Mouse (Mus musculus) forebrain, embryonic 14.5 days (tissue): ENCODE data around the gene Ston1. TPM values are rescaled to one million over a fixed set of nuclear protein-coding genes. Genes with fewer than 3 reads are reported as not detected.
A peak's percentile ranks its signal among the peaks of the same experiment; 100 is the strongest.

Experiments
- ATAC-seq: fragments of 200-750 bp; cut with Nextera tagmentation; 2 replicates; pipeline ENCODE4 v1.8.0; 2017; ENCODE audit warnings: mild to moderate bottlenecking, moderate library complexity
- DNase-seq: peaks from one replicate; pipeline ENCODE4 v3.0.0-alpha.2; 2015; ENCODE audit warnings: low spot score
- H3K27ac ChIP-seq: fragments of 300-500 bp; sonication (generic); 2 replicates; pipeline ENCODE4 v1.5.1; 2014; ENCODE audit warnings: low read depth, mild to moderate bottlenecking, control low read depth, low read length, moderate library complexity
- H3K27me3 ChIP-seq: fragments of 300-500 bp; sonication (generic); replicated peaks from 2 replicates; pipeline ENCODE4 v1.6.1; 2014; ENCODE audit warnings: low read length, control low read depth, mixed read lengths; ENCODE audit not compliant: control insufficient read depth, insufficient read depth
- H3K36me3 ChIP-seq: fragments of 300-500 bp; sonication (generic); 2 replicates; pipeline ENCODE4 v1.6.1; 2014; ENCODE audit warnings: low read length, control low read depth; ENCODE audit not compliant: control insufficient read depth, insufficient read depth
- H3K4me1 ChIP-seq: fragments of 300-500 bp; sonication (generic); 2 replicates; pipeline ENCODE4 v1.6.1; 2014; ENCODE audit warnings: antibody characterized with exemption, low read length, control low read depth; ENCODE audit not compliant: control insufficient read depth, insufficient read depth
- H3K4me2 ChIP-seq: fragments of 300-500 bp; sonication (generic); 2 replicates; pipeline ENCODE4 v1.6.1; 2014; ENCODE audit warnings: mild to moderate bottlenecking, control low read depth, low read length
- H3K4me3 ChIP-seq: fragments of 300-500 bp; sonication (generic); 2 replicates; pipeline ENCODE4 v1.5.1; 2014; ENCODE audit warnings: low read depth, low read length, control low read depth
- H3K9ac ChIP-seq: fragments of 300-500 bp; sonication (generic); 2 replicates; pipeline ENCODE4 v1.6.1; 2014; ENCODE audit warnings: mild to moderate bottlenecking, low read length, control low read depth, moderate library complexity
- H3K9me3 ChIP-seq: fragments of 300-500 bp; sonication (generic); replicated peaks from 2 replicates; pipeline ENCODE4 v1.6.1; 2016; ENCODE audit warnings: low read length, control low read depth, mixed read lengths; ENCODE audit not compliant: control insufficient read depth
- WGBS: fragments of 180-500 bp; shearing (Covaris S2); extraction: QIAGEN DNeasy Blood & Tissue Kit; methylation state at CpG from one replicate; pipeline ENCODE4 v1.1.7; 2014; 5-methylcytosine and 5-hydroxymethylcytosine counted together
- polyA plus RNA-seq: library from polyadenylated mRNA; unstranded; fragments of >200 nt; fragmentation: Nextera tagmentation; extraction: Ambion mirVana; gene quantifications from 2 replicates; pipeline ENCODE4 v1.2.1, GENCODE M21; 2014

Gene Ston1
- polyA plus RNA-seq, 1 experiment from 2014 or later, result 2.8 TPM

DNA sequence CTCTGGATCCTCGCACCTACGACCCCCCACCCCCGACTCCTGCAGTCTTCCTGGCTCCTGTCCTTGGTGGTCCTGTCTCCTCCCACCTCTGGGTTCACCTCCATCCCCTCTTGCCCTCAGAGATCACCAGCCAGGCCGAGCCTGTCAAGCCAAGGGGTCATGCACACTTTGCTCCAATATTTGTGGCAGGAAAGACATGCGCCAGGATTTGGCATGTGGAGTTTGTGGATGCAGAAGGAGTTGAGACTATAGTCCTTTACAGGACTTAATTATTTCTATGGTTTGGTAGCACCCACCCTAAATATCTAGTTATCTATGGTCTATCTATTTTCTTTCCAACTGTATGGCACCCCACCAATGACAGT is 554 bp downstream of the Ston1 start:
- Histone ChIP-seq H3K9me3 (no peaks in the 10 kb centered on the region), H3K27ac (peak overlapping the region; percentile 48; the same call in 1 of the 2 replicates), H3K27me3 (no peaks in the 10 kb centered on the region), H3K4me1 (peaks cover 2% of the 10 kb centered on the region; the same call in 1 of the 2 replicates), H3K4me2 (peak overlapping the region; percentile 67), H3K36me3 (no peaks in the 10 kb centered on the region), H3K9ac (peak overlapping the region; percentile 68), H3K4me3 (peak overlapping the region; percentile 47)
- ATAC-seq, result no peak
- no peak for DNase-seq
- 11% methylated on average over 5 of the region's 5 CpGs for WGBS

DNA sequence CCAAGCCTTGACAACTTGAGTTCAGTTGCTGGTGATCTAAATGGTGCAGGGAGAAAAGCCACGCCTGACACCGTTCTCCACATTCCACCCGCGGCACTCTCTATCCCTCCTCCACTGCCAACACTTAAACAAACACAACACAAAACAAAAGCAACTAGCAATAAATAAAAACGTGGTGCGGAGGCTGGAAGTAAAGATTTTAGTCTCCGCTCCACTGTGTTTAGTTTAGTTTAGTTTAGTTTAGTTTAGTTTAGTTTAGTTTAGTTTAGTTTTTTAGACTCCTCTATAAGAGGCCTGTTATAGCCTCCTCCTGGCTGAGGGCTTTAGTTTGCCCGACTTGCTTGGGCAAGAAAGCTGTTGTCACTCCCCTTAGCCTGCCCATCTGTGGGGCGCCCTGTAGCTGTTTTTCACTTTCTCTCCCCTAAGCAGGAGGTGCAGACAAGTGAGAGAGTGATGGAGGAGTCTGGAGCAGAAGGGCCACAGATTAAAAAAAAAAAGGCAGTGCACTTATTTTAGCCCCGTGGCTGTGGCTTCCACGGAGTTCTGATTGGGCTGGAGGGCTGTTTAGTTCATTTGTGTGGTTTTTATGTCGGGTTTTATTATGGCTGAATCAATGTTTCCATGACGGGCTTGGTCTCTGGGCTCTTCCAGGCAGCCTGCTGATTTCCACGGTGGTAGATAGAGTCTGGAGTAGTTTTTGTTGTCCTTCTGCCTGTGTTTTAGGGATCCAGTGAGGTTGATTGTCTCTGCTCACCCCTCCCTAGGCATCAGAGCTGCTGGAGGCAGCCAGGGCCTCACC is 1.3 kb downstream of the Ston1 start:
- WGBS, result 16% methylated on average over 14 of the region's 14 CpGs

DNA sequence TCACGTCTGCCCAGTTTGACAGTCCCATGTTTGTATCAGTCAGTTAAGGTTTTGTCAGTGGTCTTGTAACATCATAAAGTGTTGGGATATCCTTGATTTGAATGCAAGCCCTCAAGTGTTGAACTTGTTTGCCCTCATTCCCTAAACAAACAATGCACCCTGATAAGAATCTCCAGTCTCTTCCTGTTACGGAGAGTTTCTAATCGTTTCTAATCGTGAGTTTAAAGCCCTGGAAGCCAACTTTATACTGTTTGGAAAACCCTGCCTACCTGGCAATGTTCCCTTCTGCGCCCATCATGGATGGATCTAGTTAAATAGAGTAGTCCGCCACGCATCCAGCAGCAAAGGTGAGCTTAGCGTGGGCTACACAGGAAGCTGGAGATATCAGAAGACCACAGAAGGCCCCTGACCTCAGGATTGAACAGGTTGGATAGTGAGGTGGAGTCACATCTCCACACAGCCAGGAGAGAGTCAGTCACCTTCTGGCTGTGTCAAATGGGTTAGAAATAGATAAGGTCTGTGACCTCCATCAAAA is 3.1 kb downstream of the Ston1 start:
- Histone ChIP-seq H3K4me3 (no peak overlapping the region), H3K27me3 (no peaks in the 10 kb centered on the region), H3K4me2 (no peak overlapping the region), H3K27ac (no peak overlapping the region), H3K9me3 (no peaks in the 10 kb centered on the region), H3K9ac (no peak overlapping the region), H3K36me3 (no peaks in the 10 kb centered on the region), H3K4me1 (peaks cover 2% of the 10 kb centered on the region; the same call in 1 of the 2 replicates)
- DNase-seq, result no peak
- no peak for ATAC-seq
- WGBS, result 92% methylated on average over 8 of the region's 8 CpGs

More for the DNA sequence above, 1.3 kb downstream of the Ston1 start:
- Histone ChIP-seq H3K9me3 (no peaks in the 10 kb centered on the region), H3K27ac (peak overlapping the region; percentile 9; the same call in 1 of the 2 replicates), H3K4me2 (peak overlapping the region; percentile 67), H3K4me1 (peaks cover 2% of the 10 kb centered on the region; the same call in 1 of the 2 replicates), H3K36me3 (no peaks in the 10 kb centered on the region), H3K27me3 (no peaks in the 10 kb centered on the region), H3K4me3 (no peak overlapping the region), H3K9ac (peak overlapping the region; percentile 46; the same call in 1 of the 2 replicates)
- ATAC-seq, result peak; percentile 33; the same call in 1 of the 2 replicates
- peak; percentile 46 for DNase-seq

DNA sequence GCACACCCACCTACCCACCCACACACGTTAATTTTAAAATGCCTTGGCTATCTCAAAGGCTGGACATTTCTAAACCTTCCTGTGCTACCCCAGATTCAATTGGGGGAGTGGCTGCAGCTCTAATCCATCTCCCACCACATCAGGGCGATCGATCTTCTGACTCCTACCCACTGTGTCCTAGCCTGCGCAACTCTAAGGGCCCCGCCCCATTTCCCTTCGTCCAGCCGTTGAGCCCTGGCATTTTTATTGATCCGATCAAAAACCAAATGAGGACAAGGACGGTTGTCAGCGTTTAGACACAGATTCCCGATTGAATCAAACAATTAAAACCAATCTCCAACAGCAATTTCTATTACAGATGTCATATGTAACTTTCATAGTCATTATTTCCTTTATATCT is 6.5 kb downstream of the Ston1 start:
- Histone ChIP-seq H3K9ac (no peak overlapping the region), H3K4me2 (no peak overlapping the region), H3K27me3 (no peaks in the 10 kb centered on the region), H3K27ac (no peak overlapping the region), H3K36me3 (no peaks in the 10 kb centered on the region), H3K4me1 (no peaks in the 10 kb centered on the region), H3K4me3 (no peak overlapping the region), H3K9me3 (no peaks in the 10 kb centered on the region)
- no peak for ATAC-seq
- no peak for DNase-seq
- WGBS, result 88% methylated on average over 11 of the region's 11 CpGs

DNA sequence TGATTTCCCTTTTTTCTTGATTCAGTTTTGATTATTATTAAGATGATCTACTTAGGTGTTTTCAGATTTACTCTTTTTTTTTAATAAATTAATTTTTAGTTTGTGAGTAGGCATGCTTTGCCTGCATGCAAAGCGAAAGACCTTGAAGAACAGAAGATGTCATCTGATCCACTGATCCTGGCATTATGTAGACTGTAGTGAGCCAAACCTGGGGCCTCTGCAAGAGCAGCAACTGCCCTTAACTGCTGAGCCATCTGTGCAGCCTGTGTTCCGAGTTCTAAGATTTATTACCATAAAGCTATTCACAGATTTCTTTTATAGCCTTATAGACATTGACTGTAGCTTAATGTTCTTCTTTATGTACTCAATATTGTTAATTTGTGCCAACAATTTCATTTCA is 8.6 kb downstream of the Ston1 start:
- 86% methylated on average over 2 of the region's 2 CpGs for WGBS
- H3K4me2 ChIP-seq, result no peak overlapping the region
- no peak overlapping the region for H3K9ac ChIP-seq
- no peak for DNase-seq
- ATAC-seq, result no peak
- no peaks in the 10 kb centered on the region for H3K36me3 ChIP-seq
- no peaks in the 10 kb centered on the region for H3K9me3 ChIP-seq
- no peaks in the 10 kb centered on the region for H3K27me3 ChIP-seq
- H3K4me3 ChIP-seq, result no peak overlapping the region
- no peaks in the 10 kb centered on the region for H3K4me1 ChIP-seq
- no peak overlapping the region for H3K27ac ChIP-seq

DNA sequence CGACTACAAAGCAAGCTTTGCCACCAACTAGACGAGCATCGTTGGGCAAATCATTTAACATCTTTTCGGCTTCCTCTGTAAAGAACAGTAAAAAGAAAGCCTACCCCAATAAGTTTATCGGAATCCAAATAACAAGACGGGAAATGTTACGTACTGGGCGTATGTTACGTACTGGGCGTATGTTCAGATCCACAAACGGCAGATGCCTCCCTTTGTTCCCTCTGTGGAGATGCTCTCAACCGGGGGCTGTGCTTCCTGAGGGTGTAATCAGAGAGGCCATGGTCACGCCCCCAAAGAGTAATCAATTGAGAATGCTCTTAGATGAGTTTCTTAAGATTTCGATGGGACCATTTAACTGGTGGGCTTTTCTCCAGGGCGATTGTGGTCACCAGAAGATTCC is 11.9 kb downstream of the Ston1 start:
- ATAC-seq, result no peak
- no peaks in the 10 kb centered on the region for H3K9me3 ChIP-seq
- H3K27me3 ChIP-seq, result no peaks in the 10 kb centered on the region
- DNase-seq, result no peak
- no peak overlapping the region for H3K4me3 ChIP-seq
- no peaks in the 10 kb centered on the region for H3K4me1 ChIP-seq
- H3K36me3 ChIP-seq, result no peaks in the 10 kb centered on the region
- H3K27ac ChIP-seq, result no peak overlapping the region
- H3K4me2 ChIP-seq, result no peak overlapping the region
- H3K9ac ChIP-seq, result no peak overlapping the region
- WGBS, result 89% methylated on average over 15 of the region's 15 CpGs

DNA sequence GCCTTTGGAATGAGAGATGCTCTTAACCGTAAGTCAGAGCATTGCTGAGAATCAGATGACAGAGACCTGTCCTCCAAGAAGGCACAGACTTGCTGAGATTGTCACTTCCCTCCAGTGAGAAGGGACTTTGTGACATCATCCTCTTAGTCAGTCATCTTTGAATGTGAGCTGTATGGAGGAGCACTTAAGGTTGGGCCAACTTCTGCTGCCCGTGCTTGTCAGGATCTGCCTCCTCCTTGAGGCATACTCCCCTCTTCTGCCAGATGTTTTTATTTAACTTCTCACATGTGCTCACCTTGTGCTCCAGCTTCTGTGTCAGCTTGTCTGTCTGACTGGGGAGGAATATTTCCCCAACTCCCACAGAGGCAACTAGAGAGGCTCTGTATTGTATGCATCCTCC is 13.6 kb downstream of the Ston1 start:
- DNase-seq (no peak), ATAC-seq (no peak)
- no peaks in the 10 kb centered on the region for H3K9me3 ChIP-seq
- no peaks in the 10 kb centered on the region for H3K4me1 ChIP-seq
- WGBS, result 89% methylated on average over 2 of the region's 2 CpGs
- H3K4me3 ChIP-seq, result no peak overlapping the region
- no peak overlapping the region for H3K9ac ChIP-seq
- no peak overlapping the region for H3K4me2 ChIP-seq
- H3K36me3 ChIP-seq, result no peaks in the 10 kb centered on the region
- H3K27me3 ChIP-seq, result no peaks in the 10 kb centered on the region
- H3K27ac ChIP-seq, result no peak overlapping the region

DNA sequence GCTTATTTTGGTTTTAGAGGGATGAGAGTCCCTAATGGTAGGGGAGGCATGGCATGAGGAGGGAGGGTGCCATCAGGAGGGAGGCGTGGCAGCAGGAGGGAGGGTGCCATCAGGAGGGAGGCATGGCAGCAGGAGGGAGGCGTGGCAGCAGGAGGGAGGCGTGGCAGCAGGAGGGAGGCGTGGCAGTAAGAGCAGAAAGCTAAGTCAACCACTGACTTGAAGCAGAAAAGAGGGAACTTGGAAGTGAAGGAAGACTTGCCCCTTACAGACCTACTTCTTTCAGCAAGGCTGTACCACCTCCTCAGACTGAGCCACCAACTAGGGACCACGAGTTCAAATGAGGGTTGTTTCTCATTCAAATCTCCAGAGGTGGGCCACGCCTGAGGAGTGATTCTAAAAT is 15.7 kb downstream of the Ston1 start:
- H3K4me1 ChIP-seq, result no peaks in the 10 kb centered on the region
- H3K36me3 ChIP-seq, result no peaks in the 10 kb centered on the region
- no peak overlapping the region for H3K4me2 ChIP-seq
- no peaks in the 10 kb centered on the region for H3K27me3 ChIP-seq
- DNase-seq (no peak), ATAC-seq (no peak)
- H3K27ac ChIP-seq, result no peak overlapping the region
- H3K4me3 ChIP-seq, result no peak overlapping the region
- no peaks in the 10 kb centered on the region for H3K9me3 ChIP-seq
- no peak overlapping the region for H3K9ac ChIP-seq
- WGBS, result 52% methylated on average over 6 of the region's 6 CpGs

DNA sequence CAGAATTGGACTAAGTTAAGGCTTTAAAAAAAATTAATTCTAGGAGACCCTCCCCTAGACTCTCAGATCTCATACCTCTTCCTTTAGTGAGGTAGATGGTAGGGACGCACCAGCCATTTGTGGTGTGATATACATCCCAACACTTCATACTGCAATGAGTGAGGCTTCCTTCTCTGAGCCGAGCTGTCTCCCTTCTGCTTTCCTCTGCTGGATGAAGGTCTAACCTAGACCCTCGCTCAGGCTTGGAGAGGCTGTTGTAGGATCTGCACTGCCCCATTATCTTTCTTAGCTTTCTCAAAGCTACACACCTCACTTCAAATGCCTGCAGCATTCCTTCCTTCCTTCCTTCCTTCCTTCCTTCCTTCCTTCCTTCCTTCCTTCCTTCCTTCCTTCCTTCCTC is 16.2 kb downstream of the Ston1 start:
- Histone ChIP-seq H3K9ac (no peak overlapping the region), H3K27ac (no peak overlapping the region), H3K4me3 (no peak overlapping the region), H3K4me2 (no peak overlapping the region), H3K4me1 (no peaks in the 10 kb centered on the region), H3K9me3 (no peaks in the 10 kb centered on the region), H3K27me3 (no peaks in the 10 kb centered on the region), H3K36me3 (no peaks in the 10 kb centered on the region)
- WGBS, result 86% methylated on average over 3 of the region's 3 CpGs
- DNase-seq (no peak), ATAC-seq (no peak)
